Mouse (Mus musculus): ENCODE data around the gene Dpep1.

The Dpep1 gene

DNA sequence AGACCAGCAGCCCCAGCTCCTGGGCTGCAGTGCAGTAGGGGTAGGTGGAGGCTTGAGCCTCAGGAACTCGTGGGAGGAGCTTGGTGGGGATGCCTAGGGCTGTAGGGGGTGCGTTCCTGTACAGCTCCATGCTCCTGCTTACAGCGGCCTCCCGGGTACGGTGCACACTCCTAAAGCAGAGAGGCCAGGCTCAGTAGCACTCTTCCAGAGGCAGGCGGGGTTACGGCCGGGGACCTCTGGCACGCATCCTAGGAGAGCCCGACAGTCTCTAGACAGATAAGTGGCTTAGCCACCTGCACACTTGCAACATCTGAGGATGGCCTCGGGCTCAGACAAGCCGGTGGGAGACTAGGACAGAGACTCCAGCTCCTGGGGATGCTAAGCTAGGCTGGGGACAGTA is 59.5 kb downstream of the Dpep1 start:
- DNase-seq (ENCODE audit: extremely low read depth, insufficient read length, low spot score): no peak

DNA sequence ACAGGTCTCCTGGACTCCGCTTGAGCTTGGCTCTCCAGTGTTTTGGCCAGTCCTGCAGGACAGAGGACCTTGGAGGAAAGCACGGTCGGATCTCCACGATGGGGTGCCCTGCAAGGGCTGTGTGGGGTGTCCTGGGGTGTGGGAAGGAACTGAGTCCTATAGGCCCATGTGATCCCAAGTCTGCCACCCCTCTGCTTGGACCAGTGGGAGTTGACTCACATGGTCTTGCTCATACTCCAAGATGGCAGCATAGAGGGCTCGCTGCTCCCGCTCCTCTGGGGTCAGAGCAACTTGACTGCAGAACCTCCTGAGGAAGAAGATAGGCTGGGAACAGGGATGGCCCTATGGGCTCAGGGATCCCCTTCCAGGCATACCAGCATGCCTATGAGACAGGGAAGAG is 61.7 kb downstream of the Dpep1 start:
- DNase-seq (ENCODE audit: extremely low read depth, insufficient read length, low spot score): no peak

DNA sequence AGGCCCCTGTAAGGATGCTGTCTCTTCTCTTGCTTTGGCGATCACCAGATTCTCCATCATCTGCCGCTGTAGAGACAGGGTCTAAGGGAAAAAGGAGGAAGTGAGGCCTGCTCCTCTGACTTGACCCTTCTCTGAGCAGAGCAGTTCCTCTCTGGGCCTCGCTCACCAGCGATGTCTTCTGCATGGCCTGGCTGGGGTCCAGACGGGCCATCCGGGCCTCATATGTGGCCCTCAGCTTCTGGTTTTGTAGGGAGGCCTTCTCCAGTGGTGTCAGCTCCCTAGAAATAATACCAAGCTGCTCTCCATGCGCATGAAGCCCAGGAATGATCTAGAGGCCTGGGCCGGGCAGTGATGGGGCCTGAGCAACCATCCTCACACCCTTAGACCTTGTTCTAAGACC is 62.6 kb downstream of the Dpep1 start:
- DNase-seq (ENCODE audit: extremely low read depth, insufficient read length, low spot score): no peak

DNA sequence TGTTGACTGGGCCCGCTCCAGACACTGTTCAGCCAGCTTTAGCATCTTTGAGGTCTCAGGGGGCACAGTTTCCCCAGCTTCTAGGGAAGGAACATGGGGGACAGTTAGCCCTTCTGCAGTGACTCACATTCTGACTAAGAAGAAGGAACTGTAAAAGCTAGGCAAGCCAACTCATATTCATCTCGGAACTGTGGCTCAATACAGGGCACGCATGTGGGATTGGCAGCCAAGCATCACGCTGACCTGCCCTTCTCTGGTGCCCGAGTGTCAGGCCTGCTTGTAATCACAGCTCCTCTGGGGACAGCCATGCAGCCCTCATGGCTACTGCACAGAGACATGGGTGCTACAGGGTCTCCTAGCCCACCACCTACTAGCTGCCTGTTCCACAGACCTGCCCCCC is 64.9 kb downstream of the Dpep1 start:
- no peak for DNase-seq (ENCODE audit: extremely low read depth, insufficient read length, low spot score)

Measured in 3134 (cell line).